Mouse (Mus musculus): ENCODE results near the gene Klhl9.

DNA sequence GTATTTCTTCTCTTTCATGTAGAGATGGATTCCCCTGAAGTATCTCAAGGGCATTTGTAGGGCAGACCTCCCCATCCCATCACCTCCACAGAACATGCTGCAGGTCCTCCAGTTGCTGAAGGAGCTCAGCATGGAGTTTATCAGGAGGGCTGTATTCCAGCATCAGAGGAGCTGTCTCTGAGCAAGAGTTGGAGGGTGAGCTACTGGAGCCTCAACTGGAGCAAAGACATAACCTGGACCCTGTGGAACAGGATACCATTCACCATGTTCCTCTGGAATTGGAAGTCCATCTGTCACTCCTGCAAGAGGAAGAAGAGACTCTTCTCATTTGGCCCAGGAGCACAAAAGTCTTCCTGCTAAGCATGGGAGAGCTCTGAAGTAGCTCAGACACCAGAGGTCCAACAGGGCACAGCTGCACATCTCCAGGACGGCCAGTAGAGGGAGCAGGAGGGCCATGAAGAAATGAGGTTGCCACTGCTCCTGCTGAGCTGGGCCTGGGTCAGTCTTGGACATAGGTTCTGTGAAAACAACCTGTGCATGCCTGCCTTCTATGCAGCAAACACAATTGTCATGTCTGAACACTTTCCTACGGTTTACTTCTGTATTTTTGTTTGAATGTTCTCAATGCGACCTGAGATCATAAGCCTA, 25.9 kb downstream of the Klhl9 start:
- TF ChIP-seq CTCF (IDR thresholded peaks at IDR 0.05; ENCODE audit: low read depth, low read length) (peak; percentile 74), POLR2A (IDR thresholded peaks at IDR 0.05; ENCODE audit: borderline replicate concordance, low read depth, low read length) (no peak)

All from bone marrow macrophage, adult 2 months (primary cell).